Mouse (Mus musculus) frontal cortex, postnatal 36 days (tissue): ENCODE measurements around the gene Ankrd55.
"Not testable (repeated sequence)": the region's sequence is repeated elsewhere in the genome, so short reads cannot be mapped to it uniquely, and the experiment has no call there.

Source experiments
- DNase-seq, 2 experiments: peaks; one replicate each; pipeline ENCODE4 v3.0.0; 2022; ENCODE audit warnings: low spot score in 2 of 2

The Ankrd55 gene

GRCm38 (mm10) chr13:112293092-112293491, 4.8 kb downstream of the Ankrd55 start:
- DNase-seq = no peak

DNA sequence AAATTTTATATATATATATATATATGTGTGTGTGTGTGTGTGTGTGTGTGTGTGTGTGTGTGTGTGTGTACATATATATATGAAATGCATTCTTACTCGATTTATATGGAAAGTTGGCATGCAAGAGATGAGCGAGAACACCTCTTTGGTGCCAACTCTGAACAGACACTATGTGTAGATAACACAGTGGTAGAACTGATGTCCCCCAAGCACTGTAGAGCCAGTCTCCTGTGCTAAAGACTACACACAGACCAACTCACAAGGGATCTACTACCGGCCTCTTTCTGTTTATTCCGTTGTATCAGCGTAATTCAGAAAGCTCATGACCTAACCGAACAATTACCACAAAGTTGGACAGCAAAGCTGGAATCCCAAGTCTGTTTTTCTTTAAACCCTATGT, 6.2 kb downstream of the Ankrd55 start:
- no peak for DNase-seq

GRCm38 (mm10) chr13:112297781-112298180, 9.5 kb downstream of the Ankrd55 start:
- no peak for DNase-seq

DNA sequence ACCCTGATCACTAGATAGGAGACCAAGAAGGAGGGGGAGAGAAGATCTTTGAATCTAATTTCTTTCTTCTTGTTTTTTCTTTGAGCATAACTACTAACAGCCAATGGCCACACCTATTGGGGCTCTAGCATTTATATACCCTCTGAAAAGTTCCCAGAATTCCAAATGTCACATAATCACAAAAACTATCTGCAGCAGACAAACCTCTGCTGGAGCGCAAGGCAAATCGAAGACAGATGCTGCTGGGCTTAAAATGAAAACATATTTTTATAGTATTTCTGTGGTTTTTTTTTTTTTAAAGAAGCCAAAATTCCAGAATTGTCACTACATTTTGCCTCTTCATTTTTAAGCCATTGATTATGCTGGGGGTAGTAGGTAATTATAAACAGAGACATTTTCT, 15.2 kb downstream of the Ankrd55 start:
- no peak for DNase-seq

- peak in 1 of 2 experiments; percentile 59 for DNase-seq
These were observed 20.4 kb downstream of the Ankrd55 start for GRCm38 (mm10) chr13:112308672-112309071.

DNA sequence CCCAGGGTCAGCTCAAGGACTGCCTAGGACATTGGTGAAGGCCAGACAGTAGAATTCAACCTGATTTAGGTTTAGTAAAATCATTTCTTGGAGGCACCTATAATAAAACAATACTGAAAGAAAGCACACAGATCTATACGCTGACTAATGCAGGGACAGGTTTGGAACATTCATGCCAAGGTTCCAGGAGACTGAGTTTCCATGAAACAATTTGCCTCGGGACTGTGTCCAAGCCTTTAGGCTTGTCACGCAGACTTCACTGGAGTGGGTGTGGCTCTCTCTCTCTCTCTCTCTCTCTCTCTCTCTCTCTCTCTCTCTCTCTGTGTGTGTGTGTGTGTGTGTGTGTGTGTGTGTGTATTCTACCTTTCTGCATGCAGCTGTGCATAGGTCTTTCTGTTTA, 23.4 kb downstream of the Ankrd55 start:
- DNase-seq = not testable (repeated sequence)

GRCm38 (mm10) chr13:112315442-112315841, 27.2 kb downstream of the Ankrd55 start:
- DNase-seq = no peak

DNA sequence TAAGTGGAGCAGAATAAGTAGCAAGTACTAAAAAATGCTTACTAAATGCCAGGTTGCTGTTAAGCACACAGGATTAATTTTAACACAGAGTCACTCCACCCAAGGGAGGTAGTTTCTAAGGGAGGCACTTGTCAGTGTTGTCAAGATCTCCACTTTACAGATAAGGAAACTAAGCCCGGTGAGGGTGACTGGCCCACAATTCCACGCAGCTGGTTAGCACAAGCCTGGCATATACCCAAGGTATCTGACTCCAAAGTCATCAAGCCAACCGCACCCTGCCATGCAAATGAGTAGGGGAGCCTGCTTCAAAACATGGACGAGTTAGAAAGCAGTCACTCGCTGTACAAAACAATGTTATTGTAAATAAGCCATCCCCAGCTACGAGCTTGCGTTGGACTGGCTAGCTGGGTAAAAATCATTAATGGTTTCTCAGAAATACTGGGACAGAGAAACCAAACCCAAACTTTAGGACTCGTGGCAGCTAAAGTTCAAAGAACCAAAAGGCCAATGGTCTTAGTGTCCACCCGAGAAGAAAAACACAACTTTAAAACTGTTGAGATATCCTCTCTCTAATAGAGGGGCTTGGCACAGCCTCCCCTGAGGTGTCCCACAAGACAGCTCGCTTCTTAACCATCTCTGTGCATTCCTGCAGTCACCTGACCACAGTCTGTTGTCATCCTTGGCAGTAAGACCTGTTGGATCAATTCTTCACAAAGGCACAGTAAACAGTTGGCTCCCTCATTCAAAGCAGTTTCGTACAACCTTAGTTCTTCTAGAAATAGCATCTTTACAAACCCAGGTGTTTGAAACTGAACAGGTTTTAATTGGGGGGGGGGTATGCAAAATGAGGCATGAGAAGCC, 28.6 kb downstream of the Ankrd55 start:
- DNase-seq = no peak

GRCm38 (mm10) chr13:112318124-112318523, 29.9 kb downstream of the Ankrd55 start:
- peak; percentile 43 to 67 for DNase-seq

- no peak for DNase-seq
These were observed 35.5 kb downstream of the Ankrd55 start for GRCm38 (mm10) chr13:112323591-112324266.

GRCm38 (mm10) chr13:112325126-112325525, 36.9 kb downstream of the Ankrd55 start:
- no peak for DNase-seq

GRCm38 (mm10) chr13:112326403-112326802, 38.2 kb downstream of the Ankrd55 start:
- no peak for DNase-seq

DNA sequence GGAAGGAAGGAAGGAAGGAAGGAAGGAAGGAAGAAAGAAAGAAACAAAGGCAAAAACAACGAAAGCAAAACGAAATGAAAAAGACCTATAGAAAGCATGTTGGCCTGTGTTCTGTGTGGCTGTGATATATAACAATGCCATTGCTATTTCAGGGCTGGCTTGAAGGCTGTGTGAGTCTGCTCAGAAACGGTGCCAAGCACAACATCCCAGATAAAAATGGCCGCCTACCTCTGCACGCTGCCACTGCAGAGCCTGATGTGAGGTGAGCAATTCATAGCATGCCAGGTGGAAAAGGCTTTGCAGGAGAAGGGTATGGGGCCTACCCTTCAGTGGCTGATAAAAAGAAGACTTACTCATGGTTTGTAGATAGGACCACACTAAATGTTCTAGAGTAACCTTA, 38.7 kb downstream of the Ankrd55 start:
- no peak for DNase-seq

- DNase-seq = no peak
These were observed 39.3 kb downstream of the Ankrd55 start for GRCm38 (mm10) chr13:112327511-112327910.

DNA sequence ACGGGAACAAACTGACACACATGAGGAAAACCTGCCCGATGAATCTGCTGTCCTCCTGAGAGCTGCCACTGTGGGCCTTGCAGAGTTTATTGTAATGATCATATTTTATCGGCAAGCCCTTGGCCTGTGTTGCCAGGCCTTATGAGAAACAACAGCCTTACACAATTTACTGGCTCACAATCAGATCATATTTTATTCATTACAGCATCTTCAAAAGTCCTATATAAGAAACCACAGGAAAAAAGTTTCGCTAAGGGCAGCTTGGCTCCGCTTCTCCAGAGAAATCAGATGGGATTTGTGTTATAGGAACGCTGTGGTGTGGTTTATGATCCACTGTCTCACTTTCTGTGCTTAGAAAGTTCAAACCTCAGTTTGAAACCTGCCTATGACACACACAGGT, 42.0 kb downstream of the Ankrd55 start:
- DNase-seq = no peak

DNA sequence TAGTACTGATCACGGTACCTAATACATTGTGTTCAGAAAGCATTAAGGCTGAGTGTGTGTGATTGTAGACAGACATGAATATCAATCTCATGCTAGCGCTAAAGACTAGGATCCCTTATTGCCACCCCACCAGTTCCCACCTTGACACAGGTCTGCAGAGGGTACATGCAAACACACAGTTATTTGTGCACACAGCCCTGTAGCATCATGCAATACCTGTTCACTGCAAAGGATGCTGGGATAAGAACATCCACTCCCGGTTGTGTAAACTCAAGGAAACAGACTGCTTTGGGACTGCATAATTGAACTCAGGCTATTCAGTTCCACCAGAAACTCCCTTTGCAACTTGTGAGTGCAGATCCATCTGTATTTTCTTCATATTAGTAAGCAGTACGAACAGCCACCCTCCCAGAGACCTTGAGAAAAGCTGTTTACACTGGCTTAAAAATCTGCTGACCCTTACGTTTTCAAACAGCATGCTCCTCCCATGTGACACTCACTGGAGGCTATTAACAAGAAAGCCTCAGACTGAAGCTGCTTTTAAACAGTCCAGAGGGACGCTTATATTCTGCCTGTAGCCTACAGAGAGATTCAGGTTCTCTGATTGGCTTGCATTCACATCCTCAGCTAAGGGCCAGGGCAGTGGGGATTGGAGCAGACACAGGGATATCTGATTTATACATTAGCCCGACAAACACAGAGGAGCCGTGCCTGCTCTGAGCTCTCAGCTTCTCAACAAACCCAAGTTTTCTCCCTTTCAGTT, 42.8 kb downstream of the Ankrd55 start:
- DNase-seq = peak in 1 of 2 experiments; percentile 24

- DNase-seq = peak; percentile 32 to 35
These were observed 43.4 kb downstream of the Ankrd55 start for GRCm38 (mm10) chr13:112331682-112332061.

GRCm38 (mm10) chr13:112335531-112335930, 47.3 kb downstream of the Ankrd55 start:
- no peak for DNase-seq

DNA sequence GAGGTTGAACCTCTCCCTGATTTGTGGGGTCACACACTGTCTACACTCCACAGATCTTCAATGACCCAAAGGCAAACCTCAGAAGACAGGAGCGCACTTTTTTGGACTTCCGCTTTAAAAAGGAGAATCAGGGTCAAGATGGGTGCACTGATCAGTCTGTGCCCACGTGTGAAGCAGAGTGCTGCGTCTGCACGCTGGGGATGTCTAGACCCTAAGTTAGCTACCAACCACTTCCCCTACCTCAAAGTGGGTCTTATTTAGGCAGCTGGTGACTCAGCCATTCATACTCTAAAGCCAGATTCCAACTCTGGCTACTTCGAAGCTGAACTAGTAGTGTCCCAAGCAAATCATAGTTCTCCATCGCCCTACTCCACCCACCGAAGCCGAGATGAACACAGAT, 48.9 kb downstream of the Ankrd55 start:
- DNase-seq = no peak

GRCm38 (mm10) chr13:112340205-112340604, 52.0 kb downstream of the Ankrd55 start:
- DNase-seq = no peak

DNA sequence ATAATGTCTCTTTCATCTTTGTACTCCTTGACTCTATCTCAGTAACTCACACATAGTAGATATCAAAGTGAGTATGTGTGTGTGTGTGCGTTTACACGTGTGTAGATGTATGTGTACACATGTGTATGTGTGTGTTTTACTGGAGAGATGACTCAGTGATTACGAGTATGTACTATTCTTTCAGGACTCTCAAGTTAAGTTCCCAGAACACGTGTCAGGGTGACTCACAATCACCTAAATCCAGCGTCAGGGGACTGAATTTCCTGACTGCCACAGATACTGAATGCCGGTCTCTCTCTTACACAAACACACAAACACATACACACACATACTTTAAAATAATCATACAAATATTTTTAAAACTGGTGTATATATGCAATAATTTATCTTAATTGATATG, 52.5 kb downstream of the Ankrd55 start:
- DNase-seq = no peak

DNA sequence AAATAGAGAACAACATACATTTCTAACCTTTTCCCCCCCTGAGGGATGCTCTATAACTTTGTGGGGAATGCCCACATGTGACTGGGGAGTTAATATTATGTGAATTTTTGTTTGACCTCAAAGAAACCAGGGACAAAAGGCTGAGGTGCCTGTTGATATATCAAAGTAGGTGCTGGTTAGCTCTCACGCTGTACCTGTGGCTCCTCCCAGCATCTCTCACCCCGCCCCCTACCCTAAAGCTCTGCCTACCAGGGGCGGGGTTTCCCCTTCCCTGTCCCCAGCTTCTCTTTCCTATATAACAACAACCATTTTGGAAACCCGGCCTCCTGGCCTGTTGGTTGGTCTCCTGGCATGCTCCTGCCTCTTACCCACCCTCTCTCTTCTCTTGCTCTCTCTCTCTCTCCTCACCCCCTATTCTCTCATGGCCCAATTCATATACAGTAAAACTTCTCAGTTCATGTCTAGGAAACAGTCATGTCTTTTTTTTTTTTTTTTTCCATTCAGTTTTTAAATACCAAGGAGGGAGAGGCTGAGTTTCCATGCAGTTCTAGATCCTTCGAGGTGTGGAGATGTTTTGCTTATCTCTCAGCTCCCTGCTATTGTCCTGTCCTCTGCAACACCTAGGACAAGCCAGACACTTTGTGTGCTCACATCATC, 54.8 kb downstream of the Ankrd55 start:
- DNase-seq = no peak
